Mouse (Mus musculus) MEL (cell line): ENCODE results near the gene Cntn1. TPM values are rescaled to one million over a fixed set of nuclear protein-coding genes. Genes with fewer than 3 reads are reported as not detected.

Source experiments
- DNase-seq: peaks from one replicate; pipeline ENCODE4 v3.0.0; 2011; ENCODE audit warnings: low read depth, low spot score
- H3K27ac ChIP-seq: 2 replicates; pipeline ENCODE4 v1.5.1; 2012; ENCODE audit warnings: low read depth, mild to moderate bottlenecking, control low read depth, low read length, moderate library complexity; ENCODE audit not compliant: control insufficient read depth
- H3K27me3 ChIP-seq, 2 experiments: fragments of 150-350 bp in 1 of 2; sonication (generic) in 1 of 2; 2 replicates each; pipeline ENCODE4 v1.6.1; 2012; ENCODE audit warnings: low read length in 2 of 2, mild to moderate bottlenecking in 2 of 2, improper control_type of control experiment in 1 of 2, moderate library complexity in 1 of 2; ENCODE audit not compliant: insufficient read depth in 2 of 2, control insufficient read depth in 1 of 2
- H3K36me3 ChIP-seq, 2 experiments: 2 replicates each; pipeline ENCODE4 v1.6.1; 2012 to 2014; ENCODE audit warnings: low read length in 2 of 2, improper control_type of control experiment in 1 of 2, inconsistent platforms in 1 of 2, mild to moderate bottlenecking in 1 of 2; ENCODE audit not compliant: insufficient read depth in 2 of 2, control insufficient read depth in 1 of 2
- H3K4me1 ChIP-seq, 2 experiments: fragments of 150-350 bp in 1 of 2; sonication (generic) in 1 of 2; 2 replicates each; pipeline ENCODE4 v1.6.1; 2012; ENCODE audit warnings: low read length in 2 of 2, improper control_type of control experiment in 1 of 2, mild to moderate bottlenecking in 1 of 2; ENCODE audit not compliant: insufficient read depth in 2 of 2, control insufficient read depth in 1 of 2
- H3K4me3 ChIP-seq, 2 experiments: fragments of 150-350 bp in 1 of 2; sonication (generic) in 1 of 2; 2 replicates each; pipeline ENCODE4 v1.5.1; 2012; ENCODE audit warnings: low read depth in 2 of 2, low read length in 2 of 2, mild to moderate bottlenecking in 2 of 2, moderate library complexity in 2 of 2, control low read depth in 1 of 2, improper control_type of control experiment in 1 of 2; ENCODE audit not compliant: control insufficient read depth in 1 of 2, insufficient read depth in 1 of 2
- H3K79me2 ChIP-seq: 2 replicates; pipeline ENCODE4 v1.6.1; 2012; ENCODE audit warnings: mild to moderate bottlenecking, low read length, moderate library complexity; ENCODE audit not compliant: control insufficient read depth, poor library complexity, insufficient read depth
- H3K9ac ChIP-seq: 2 replicates; pipeline ENCODE4 v1.6.1; 2012; ENCODE audit warnings: low read depth, mild to moderate bottlenecking, control low read depth, low read length, moderate library complexity; ENCODE audit not compliant: control insufficient read depth, poor library complexity, severe bottlenecking
- H3K9me3 ChIP-seq: fragments of 150-350 bp; sonication (generic); replicated peaks from 2 replicates; pipeline ENCODE4 v1.6.1; 2012; ENCODE audit warnings: mild to moderate bottlenecking, low read length, improper control_type of control experiment, moderate library complexity; ENCODE audit not compliant: insufficient read depth
- CHD1 ChIP-seq: IDR thresholded peaks from 2 replicates; pipeline ENCODE4 v1.6.1; 2012; ENCODE audit warnings: low read depth, mild to moderate bottlenecking, inconsistent platforms, low read length, improper control_type of control experiment
- E2F4 ChIP-seq: IDR thresholded peaks from 2 replicates; pipeline ENCODE4 v1.6.1; 2011; ENCODE audit warnings: low read depth, low read length, improper control_type of control experiment, borderline replicate concordance
- ELF1 ChIP-seq: IDR thresholded peaks from 2 replicates; pipeline ENCODE4 v1.6.1; 2014; ENCODE audit warnings: low read depth, mild to moderate bottlenecking, inconsistent platforms, low read length, improper control_type of control experiment, moderate library complexity
- ETS1 ChIP-seq: IDR thresholded peaks from 2 replicates; pipeline ENCODE4 v1.6.1; 2012; ENCODE audit warnings: low read depth, mild to moderate bottlenecking, inconsistent platforms, low read length, improper control_type of control experiment, moderate library complexity
- GABPA ChIP-seq: IDR thresholded peaks from 2 replicates; pipeline ENCODE4 v1.6.1; 2012; ENCODE audit warnings: low read depth, mild to moderate bottlenecking, inconsistent platforms, low read length, improper control_type of control experiment, moderate library complexity
- JUND ChIP-seq: IDR thresholded peaks from 2 replicates; pipeline ENCODE4 v1.6.1; 2011; ENCODE audit warnings: low read depth, mild to moderate bottlenecking, improper control_type of control experiment, low read length
- MAFK ChIP-seq: IDR thresholded peaks from 2 replicates; pipeline ENCODE4 v1.6.1; 2011; ENCODE audit warnings: low read depth, mild to moderate bottlenecking, low read length, improper control_type of control experiment, borderline replicate concordance
- MAX ChIP-seq: IDR thresholded peaks from 2 replicates; pipeline ENCODE4 v1.6.1; 2011; ENCODE audit warnings: low read length, improper control_type of control experiment
- MXI1 ChIP-seq: IDR thresholded peaks from 2 replicates; pipeline ENCODE4 v1.6.1; 2011; ENCODE audit warnings: mild to moderate bottlenecking, low read depth, low read length, improper control_type of control experiment
- NELFE ChIP-seq: IDR thresholded peaks from 2 replicates; pipeline ENCODE4 v1.6.1; 2011; ENCODE audit warnings: low read depth, low read length, improper control_type of control experiment
- NRF1 ChIP-seq: IDR thresholded peaks from 2 replicates; pipeline ENCODE4 v1.6.1; 2014; ENCODE audit warnings: low read depth, mild to moderate bottlenecking, inconsistent platforms, low read length, improper control_type of control experiment, moderate library complexity; ENCODE audit not compliant: poor library complexity, insufficient read depth, severe bottlenecking
- POLR2A ChIP-seq, 2 experiments: IDR thresholded peaks; 2 replicates each; pipeline ENCODE4 v1.6.1; 2011 to 2012; ENCODE audit warnings: low read length in 2 of 2, mild to moderate bottlenecking in 2 of 2, control low read depth in 1 of 2, improper control_type of control experiment in 1 of 2, low read depth in 1 of 2, moderate library complexity in 1 of 2; ENCODE audit not compliant: control insufficient read depth in 1 of 2, insufficient read depth in 1 of 2, poor library complexity in 1 of 2
- POLR2AphosphoS2 ChIP-seq: IDR thresholded peaks from 2 replicates; pipeline ENCODE4 v1.6.1; 2011; ENCODE audit warnings: low read length, improper control_type of control experiment
- RCOR1 ChIP-seq: IDR thresholded peaks from 2 replicates; pipeline ENCODE4 v1.6.1; 2012; ENCODE audit warnings: low read depth, mild to moderate bottlenecking, inconsistent platforms, low read length, improper control_type of control experiment
- SIN3A ChIP-seq: IDR thresholded peaks from 2 replicates; pipeline ENCODE4 v1.6.1; 2012; ENCODE audit warnings: low read length, improper control_type of control experiment, inconsistent platforms
- TBP ChIP-seq: IDR thresholded peaks from 2 replicates; pipeline ENCODE4 v1.8.0; 2011; ENCODE audit warnings: low read depth, low read length, improper control_type of control experiment
- TCF12 ChIP-seq: IDR thresholded peaks from 2 replicates; pipeline ENCODE4 v1.6.1; 2014; ENCODE audit warnings: low read depth, mild to moderate bottlenecking, inconsistent platforms, low read length, improper control_type of control experiment, moderate library complexity
- USF2 ChIP-seq, 2 experiments: IDR thresholded peaks; 2 replicates each; pipeline ENCODE4 v1.6.1; 2011 to 2012; ENCODE audit warnings: improper control_type of control experiment in 2 of 2, low read length in 2 of 2, borderline replicate concordance in 1 of 2, inconsistent platforms in 1 of 2, low read depth in 1 of 2, mild to moderate bottlenecking in 1 of 2; ENCODE audit not compliant: insufficient read depth in 1 of 2
- ZC3H11A ChIP-seq: IDR thresholded peaks from 2 replicates; pipeline ENCODE4 v1.6.1; 2012; ENCODE audit warnings: low read depth, mild to moderate bottlenecking, inconsistent platforms, low read length, improper control_type of control experiment
- ZMIZ1 ChIP-seq: IDR thresholded peaks from 2 replicates; pipeline ENCODE4 v1.6.1; 2012; ENCODE audit warnings: low read depth, mild to moderate bottlenecking, inconsistent platforms, low read length, improper control_type of control experiment, moderate library complexity
- ZNF384 ChIP-seq: IDR thresholded peaks from 2 replicates; pipeline ENCODE4 v1.6.1; 2012; ENCODE audit warnings: low read depth, mild to moderate bottlenecking, inconsistent platforms, low read length, improper control_type of control experiment
- polyA plus RNA-seq, 2 experiments: library from polyadenylated mRNA; stranded (reverse) in 1 of 2; unstranded in 1 of 2; fragments of >175 nt in 1 of 2; fragments of >200 nt in 1 of 2; gene quantifications; 2 replicates each; pipeline versions ENCODE4 v1.2.1 to v1.2.4; 2012; ENCODE audit warnings: low replicate concordance in 2 of 2, low read depth in 1 of 2; ENCODE audit not compliant: insufficient read length in 2 of 2, insufficient read depth in 1 of 2, missing spikeins in 1 of 2
- total RNA-seq: library from RNA; depleted of rRNA; stranded (reverse); fragments of 300-350 nt; gene quantifications from 2 replicates; pipeline ENCODE4 v1.2.3, GENCODE M21; 2012

Gene Cntn1
- total and polyA plus RNA-seq, 3 experiments, result not detected

DNA sequence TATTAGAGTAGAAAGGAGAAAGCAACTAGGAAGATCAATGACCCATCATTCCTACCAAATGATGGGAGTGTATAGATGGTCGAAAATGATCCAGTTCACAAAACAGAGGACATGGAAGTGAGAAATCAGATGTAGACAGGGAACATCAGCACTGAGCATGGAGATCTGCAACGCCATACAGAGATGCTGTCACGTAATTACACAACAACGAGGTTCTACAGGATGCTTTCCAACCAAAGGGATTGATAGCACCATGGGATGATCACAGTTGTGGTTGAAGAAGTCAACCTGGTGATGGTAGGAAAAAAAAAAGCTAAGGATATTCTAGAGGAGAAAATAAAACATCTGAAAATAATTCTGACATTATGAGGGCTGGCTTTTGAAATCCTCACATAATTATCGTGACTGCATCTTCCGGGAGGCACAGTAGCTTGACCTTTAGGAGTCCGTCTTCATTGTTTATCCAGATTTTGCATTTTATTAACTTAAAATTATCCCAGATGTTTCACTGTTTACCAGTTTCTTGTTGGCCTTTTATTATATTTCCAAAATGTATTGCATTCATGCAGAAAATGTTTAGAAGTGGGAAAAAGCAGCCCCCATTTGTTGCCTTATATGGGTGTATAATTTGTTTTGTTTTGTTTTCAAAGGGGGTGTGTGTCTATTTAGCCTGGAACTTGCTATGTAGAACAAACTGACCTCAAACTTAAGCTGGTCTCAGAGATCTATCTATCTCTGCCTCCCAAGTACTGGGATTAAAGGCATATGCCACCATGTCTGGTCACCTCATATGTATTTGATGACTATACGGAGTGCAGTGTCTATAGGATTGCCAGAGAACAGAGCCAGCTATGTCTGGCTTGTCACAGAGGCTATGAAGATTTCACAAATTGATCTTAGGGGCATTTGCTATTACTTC is 38.5 kb upstream of the Cntn1 start:
- no peaks in the 10 kb centered on the region for H3K79me2 ChIP-seq
- TF ChIP-seq ETS1 (no peak), E2F4 (no peak), MAFK (no peak), USF2 (IDR thresholded peaks at IDR 0.05; ENCODE audit: borderline replicate concordance in 1 of 2, insufficient read depth in 1 of 2, low read depth in 1 of 2, low read length in 2 of 2) (no peak), ZMIZ1 (no peak), MAX (no peak), TBP (no peak)
- TF ChIP-seq, all 39 proteins: peak for 0
- Histone ChIP-seq H3K4me1 (no peaks in the 10 kb centered on the region), H3K9ac (no peak overlapping the region), H3K9me3 (no peaks in the 10 kb centered on the region), H3K27ac (no peak overlapping the region), H3K4me3 (no peak overlapping the region), H3K36me3 (no peaks in the 10 kb centered on the region), H3K27me3 (no peaks in the 10 kb centered on the region)
- no peak for DNase-seq

DNA sequence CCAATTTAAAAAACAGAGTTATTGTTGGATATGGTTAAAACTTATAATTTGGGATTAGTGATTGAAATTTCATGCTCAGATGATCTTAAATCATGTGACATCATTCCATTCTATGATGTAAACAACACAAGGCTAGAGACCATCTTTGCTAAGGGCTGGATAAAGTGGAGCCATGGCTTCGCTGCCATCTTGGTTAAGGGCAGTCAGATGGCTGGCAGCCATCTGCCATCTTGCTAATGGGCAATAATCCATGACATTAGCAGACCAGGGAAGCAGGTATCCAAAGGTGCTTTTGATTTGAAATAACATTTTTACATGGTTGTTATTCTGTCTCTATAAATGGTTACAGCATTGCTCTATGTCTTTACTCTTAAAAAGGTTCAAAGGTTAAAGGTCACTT is 16.9 kb upstream of the Cntn1 start:
- Histone ChIP-seq H3K4me3 (no peak overlapping the region), H3K79me2 (no peaks in the 10 kb centered on the region), H3K36me3 (no peaks in the 10 kb centered on the region), H3K27ac (no peak overlapping the region), H3K9me3 (no peaks in the 10 kb centered on the region), H3K27me3 (no peaks in the 10 kb centered on the region), H3K9ac (no peak overlapping the region), H3K4me1 (no peaks in the 10 kb centered on the region)
- no peak for TF ChIP-seq MAX
- TF ChIP-seq GABPA, result no peak
- TF ChIP-seq MAFK, result no peak
- TF ChIP-seq CHD1, result no peak
- no peak for DNase-seq

DNA sequence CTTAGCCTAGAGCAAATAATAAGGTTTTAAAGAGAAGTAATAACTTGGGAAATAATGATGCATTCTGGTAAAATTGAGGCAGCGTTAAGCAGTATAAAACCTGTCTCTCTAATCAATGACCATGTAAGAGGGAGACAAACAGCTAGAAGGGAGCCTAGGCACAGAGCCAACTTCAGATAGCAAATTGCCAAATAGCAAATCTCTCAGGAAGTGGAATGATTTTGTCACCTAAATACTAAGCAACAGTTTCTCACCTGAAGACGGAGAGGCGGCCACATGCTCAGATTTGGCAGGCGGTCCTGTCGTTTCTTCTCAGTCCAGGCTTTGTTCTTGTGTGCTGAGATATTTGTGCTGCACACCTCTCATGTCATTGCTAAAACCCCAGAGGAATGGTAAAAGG is 8.4 kb upstream of the Cntn1 start:
- Histone ChIP-seq H3K79me2 (no peaks in the 10 kb centered on the region), H3K36me3 (no peaks in the 10 kb centered on the region), H3K4me3 (no peak overlapping the region), H3K27ac (no peak overlapping the region), H3K27me3 (no peaks in the 10 kb centered on the region), H3K9me3 (no peaks in the 10 kb centered on the region), H3K9ac (no peak overlapping the region), H3K4me1 (no peaks in the 10 kb centered on the region)
- DNase-seq, result no peak
- TF ChIP-seq USF2 (IDR thresholded peaks at IDR 0.05; ENCODE audit: borderline replicate concordance in 1 of 2, insufficient read depth in 1 of 2, low read depth in 1 of 2, low read length in 2 of 2), result no peak
- TF ChIP-seq POLR2AphosphoS2, result no peak
- no peak for TF ChIP-seq ETS1
- TF ChIP-seq TCF12, result no peak
- no peak for TF ChIP-seq MXI1
- no peak for TF ChIP-seq NRF1
- no peak for TF ChIP-seq RCOR1
- no peak for TF ChIP-seq SIN3A
- TF ChIP-seq JUND, result no peak
- no peak for TF ChIP-seq ZNF384
- no peak for TF ChIP-seq GABPA
- no peak for TF ChIP-seq ZC3H11A
- TF ChIP-seq POLR2A (IDR thresholded peaks at IDR 0.05; ENCODE audit: control insufficient read depth in 1 of 2, insufficient read depth in 1 of 2, low read depth in 1 of 2, low read length in 2 of 2, poor library complexity in 1 of 2), result no peak
- TF ChIP-seq E2F4, result no peak
- no peak for TF ChIP-seq NELFE
- no peak for TF ChIP-seq ELF1
